Mouse (Mus musculus) MEL (cell line): ENCODE results near the gene Xlr3b.
"Not testable (repeated sequence)": the region's sequence is repeated elsewhere in the genome, so short reads cannot be mapped to it uniquely, and the experiment has no call there.

Source experiments
- BHLHE40 ChIP-seq: IDR thresholded peaks from 2 replicates; pipeline ENCODE4 v1.6.1; 2012; ENCODE audit warnings: low read depth, mild to moderate bottlenecking, inconsistent platforms, low read length, improper control_type of control experiment, borderline replicate concordance
- CTCF ChIP-seq, 3 experiments: IDR thresholded peaks in 2 of 3; conservative IDR thresholded peaks in 1 of 3; 2 replicates each; pipeline ENCODE4 v1.5.1; 2011 to 2012; ENCODE audit warnings: low read length in 3 of 3, low read depth in 2 of 3, mild to moderate bottlenecking in 2 of 3, improper control_type of control experiment in 1 of 3, inconsistent platforms in 1 of 3, mixed read lengths in 1 of 3, moderate library complexity in 1 of 3; ENCODE audit not compliant: control insufficient read depth in 1 of 3, insufficient read depth in 1 of 3, poor library complexity in 1 of 3, severe bottlenecking in 1 of 3
- ETS1 ChIP-seq: IDR thresholded peaks from 2 replicates; pipeline ENCODE4 v1.6.1; 2012; ENCODE audit warnings: low read depth, mild to moderate bottlenecking, inconsistent platforms, low read length, improper control_type of control experiment, moderate library complexity
- GATA1 ChIP-seq: IDR thresholded peaks from 2 replicates; pipeline ENCODE4 v1.6.1; 2011; ENCODE audit warnings: low read depth, low read length, improper control_type of control experiment
- POLR2AphosphoS5 ChIP-seq: IDR thresholded peaks from 2 replicates; pipeline ENCODE4 v1.6.1; 2012; ENCODE audit warnings: low read depth, borderline replicate concordance, mild to moderate bottlenecking, inconsistent platforms, low read length, moderate library complexity, mixed read lengths

- not testable (repeated sequence) for TF ChIP-seq CTCF (IDR thresholded peaks at IDR 0.05 in 2 of 3, conservative IDR thresholded peaks at IDR 0.05 in 1 of 3; ENCODE audit: control insufficient read depth in 1 of 3, insufficient read depth in 1 of 3, low read depth in 2 of 3, low read length in 3 of 3, poor library complexity in 1 of 3, severe bottlenecking in 1 of 3); GATA1; ETS1; BHLHE40; POLR2AphosphoS5
Measured at GRCm38 (mm10) chrX:73242821-73243325, 50.9 kb downstream of the Xlr3b start, which contains the start of gene Xlr4c.
